Mouse (Mus musculus) forebrain, embryonic 11.5 days (tissue): ENCODE results near the gene Samhd1. TPM values are rescaled to one million over a fixed set of nuclear protein-coding genes. Genes with fewer than 3 reads are reported as not detected.

Source experiments
- ATAC-seq: fragments of 200-750 bp; cut with Nextera tagmentation; replicated peaks from 2 replicates; pipeline ENCODE4 v1.8.0; 2017; ENCODE audit warnings: moderate TSS enrichment; ENCODE audit not compliant: low FRiP score
- DNase-seq: peaks from one replicate; pipeline ENCODE4 v3.0.0-alpha.2; 2017; ENCODE audit warnings: low spot score
- H3K27ac ChIP-seq: fragments of 300-500 bp; sonication (generic); 2 replicates; pipeline ENCODE4 v1.5.1; 2014; ENCODE audit warnings: low read depth, low read length
- H3K27me3 ChIP-seq: fragments of 300-500 bp; sonication (generic); 2 replicates; pipeline ENCODE4 v1.6.1; 2014; ENCODE audit warnings: mild to moderate bottlenecking, low read length, mixed read lengths; ENCODE audit not compliant: control insufficient read depth, insufficient read depth
- H3K36me3 ChIP-seq: fragments of 300-500 bp; sonication (generic); 2 replicates; pipeline ENCODE4 v1.6.1; 2014; ENCODE audit warnings: mild to moderate bottlenecking, low read length, moderate library complexity, mixed read lengths; ENCODE audit not compliant: control insufficient read depth, insufficient read depth
- H3K4me1 ChIP-seq: fragments of 300-500 bp; sonication (generic); replicated peaks from 2 replicates; pipeline ENCODE4 v1.6.1; 2014; ENCODE audit warnings: low read length, mixed read lengths; ENCODE audit not compliant: control insufficient read depth, insufficient read depth
- H3K4me2 ChIP-seq: fragments of 300-500 bp; sonication (generic); 2 replicates; pipeline ENCODE4 v1.6.1; 2014; ENCODE audit warnings: low read depth, mild to moderate bottlenecking, low read length, moderate library complexity, mixed read lengths; ENCODE audit not compliant: severe bottlenecking
- H3K4me3 ChIP-seq: fragments of 300-500 bp; sonication (generic); 2 replicates; pipeline ENCODE4 v1.5.1; 2014; ENCODE audit warnings: low read depth, low read length
- H3K9ac ChIP-seq: fragments of 300-500 bp; sonication (generic); 2 replicates; pipeline ENCODE4 v1.6.1; 2014; ENCODE audit warnings: low read length
- H3K9me3 ChIP-seq: fragments of 300-500 bp; sonication (generic); 2 replicates; pipeline ENCODE4 v1.6.1; 2016; ENCODE audit warnings: low read length, mixed read lengths; ENCODE audit not compliant: control insufficient read depth
- WGBS: fragments of 180-500 bp; shearing (Covaris S2); extraction: QIAGEN DNeasy Blood & Tissue Kit; methylation state at CpG from one replicate; pipeline ENCODE4 v1.1.7; 2014; 5-methylcytosine and 5-hydroxymethylcytosine counted together
- polyA plus RNA-seq: library from polyadenylated mRNA; unstranded; fragments of >200 nt; fragmentation: Nextera tagmentation; extraction: Ambion mirVana; gene quantifications from 2 replicates; pipeline ENCODE4 v1.2.1, GENCODE M21; 2014

Gene Samhd1
- polyA plus RNA-seq, 1 experiment from 2014 or later = 25.6 TPM

DNA sequence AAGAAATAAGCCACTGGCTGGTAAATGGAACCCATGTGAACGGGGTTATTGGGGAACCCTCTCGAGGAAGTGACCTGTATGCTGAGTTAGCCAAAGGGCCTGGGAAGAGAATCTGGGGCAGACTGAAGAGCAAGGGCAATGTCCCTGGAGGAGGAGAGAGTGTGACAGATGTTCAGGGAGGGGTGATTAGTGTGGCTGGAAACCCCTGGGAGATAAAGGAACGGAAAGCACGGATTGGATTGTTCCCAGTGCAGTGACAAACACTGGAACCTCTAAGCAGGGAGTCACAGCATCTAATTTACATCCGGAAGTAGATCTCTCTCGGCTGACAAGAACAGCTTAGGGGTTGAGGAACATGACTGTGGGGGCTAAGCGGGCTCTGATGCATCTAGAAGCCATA is 53.1 kb downstream of the Samhd1 start:
- H3K9ac ChIP-seq = peak overlapping the region; percentile 24; the same call in 1 of the 2 replicates
- 40% methylated on average over 7 of the region's 7 CpGs for WGBS
- no peak overlapping the region for H3K4me2 ChIP-seq
- H3K27ac ChIP-seq = no peak overlapping the region
- no peak overlapping the region for H3K4me3 ChIP-seq
- ATAC-seq = no peak
- H3K4me1 ChIP-seq = peaks cover 4% of the 10 kb centered on the region; the same call in 1 of the 2 replicates
- no peaks in the 10 kb centered on the region for H3K27me3 ChIP-seq
- no peak for DNase-seq
- H3K9me3 ChIP-seq = no peaks in the 10 kb centered on the region
- H3K36me3 ChIP-seq = no peaks in the 10 kb centered on the region

DNA sequence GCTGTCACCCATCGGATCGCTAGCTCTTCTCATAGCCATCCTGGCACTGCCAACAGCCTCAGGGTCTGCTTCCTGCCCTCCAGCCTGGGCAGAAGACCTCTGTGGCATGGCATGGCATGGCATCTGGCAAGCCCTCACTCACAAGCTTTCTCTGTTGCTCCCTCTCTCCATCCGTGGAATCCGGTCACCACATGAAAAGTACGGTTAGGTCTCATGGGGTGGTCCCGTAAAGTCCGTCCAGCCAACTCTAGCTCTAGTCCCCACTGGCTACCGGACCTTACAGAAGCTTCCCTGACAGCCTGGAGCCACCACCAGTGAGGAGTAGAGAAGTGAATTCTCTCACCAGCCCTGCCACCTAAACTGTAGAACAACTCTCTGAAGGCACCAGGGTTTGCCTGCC is 53.7 kb downstream of the Samhd1 start:
- Histone ChIP-seq H3K9ac (no peak overlapping the region), H3K4me1 (peaks cover 9% of the 10 kb centered on the region; the same call in 1 of the 2 replicates), H3K27me3 (no peaks in the 10 kb centered on the region), H3K36me3 (no peaks in the 10 kb centered on the region), H3K9me3 (no peaks in the 10 kb centered on the region), H3K4me3 (no peak overlapping the region), H3K4me2 (no peak overlapping the region), H3K27ac (no peak overlapping the region)
- WGBS = 94% methylated on average over 8 of the region's 8 CpGs
- ATAC-seq = no peak
- DNase-seq = no peak

DNA sequence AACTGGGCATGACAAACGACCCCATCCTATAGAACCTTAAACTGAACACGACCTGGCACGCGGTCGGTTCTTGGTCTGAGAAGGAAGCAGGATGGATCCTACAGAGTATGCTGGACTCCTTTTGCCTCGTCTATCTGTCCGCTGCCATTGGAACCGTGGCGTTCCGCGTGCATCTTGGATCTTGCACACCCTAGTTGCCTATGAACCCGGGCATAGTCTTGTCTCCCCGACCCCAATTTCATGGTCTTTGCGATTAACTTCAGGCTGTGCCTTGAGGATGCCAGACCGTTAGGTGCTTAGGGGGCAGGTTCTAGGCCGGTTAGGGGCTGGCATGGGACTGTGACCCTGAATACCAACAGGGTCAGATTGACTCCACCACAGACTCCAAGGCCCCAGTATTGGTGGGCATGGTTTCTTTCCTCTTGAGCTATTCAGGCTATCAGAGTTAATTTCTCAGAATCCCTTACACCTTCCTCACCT is 55.3 kb downstream of the Samhd1 start:
- 6% methylated on average over 16 of the region's 16 CpGs for WGBS
- Histone ChIP-seq H3K27me3 (no peaks in the 10 kb centered on the region), H3K9me3 (no peaks in the 10 kb centered on the region), H3K36me3 (no peaks in the 10 kb centered on the region), H3K4me2 (peak overlapping the region; percentile 97), H3K27ac (peak overlapping the region; percentile 96), H3K9ac (peak overlapping the region; percentile 96), H3K4me1 (peaks cover 17% of the 10 kb centered on the region; the same call in 1 of the 2 replicates), H3K4me3 (peak overlapping the region; percentile 98)
- ATAC-seq (peak; percentile 4; the same call in 1 of the 2 replicates), DNase-seq (no peak)

DNA sequence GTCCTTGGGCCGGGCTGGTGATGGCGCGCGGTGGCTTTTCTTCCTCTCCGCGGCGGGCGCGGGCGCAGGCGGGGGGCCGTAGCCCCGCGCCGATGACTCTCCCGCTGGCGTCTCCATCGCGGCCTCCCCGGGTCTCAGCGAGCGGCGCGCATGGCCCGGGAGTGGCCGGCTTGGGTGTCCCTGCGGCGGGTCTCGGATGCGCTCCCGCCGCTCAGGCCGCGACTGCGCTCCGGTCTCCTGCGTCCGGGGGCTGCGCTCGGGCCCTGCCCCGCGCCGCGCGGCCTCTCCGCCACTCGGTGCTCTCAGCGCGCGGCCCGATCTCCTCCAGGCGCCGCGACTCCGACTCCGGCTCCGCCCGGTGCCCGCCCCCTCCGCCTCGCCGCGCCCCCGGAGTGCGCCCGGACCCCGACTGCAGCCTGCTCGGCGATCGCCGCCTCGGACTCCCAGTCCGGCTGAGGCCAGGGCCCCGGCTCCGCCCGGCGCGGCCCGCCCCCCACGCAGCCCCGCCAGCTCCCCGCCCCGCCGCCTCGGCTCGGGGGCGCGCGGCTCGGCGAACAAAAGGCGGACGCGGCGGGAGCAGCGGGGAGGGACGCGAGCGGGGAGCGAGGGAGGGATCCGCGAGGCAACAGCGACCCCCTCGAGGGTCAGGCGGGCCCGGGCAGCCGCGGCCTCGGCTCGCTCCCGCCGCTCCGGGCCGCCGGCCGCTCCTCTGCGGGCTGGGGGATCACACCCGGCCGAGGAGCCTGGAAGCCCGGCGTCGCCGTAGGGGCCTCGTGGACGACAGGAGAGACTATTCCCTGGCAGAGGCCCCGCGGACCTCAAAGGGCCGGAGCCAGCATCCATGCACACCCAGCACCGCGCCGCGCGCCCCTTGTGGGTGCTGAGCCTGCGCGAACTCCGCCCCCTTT is 56.0 kb downstream of the Samhd1 start, which contains the start of gene Soga1:
Soga1 (minus strand) TSS at position 462 of the 908 bp plus-strand sequence.
- peak within 1 kb of the TSS; percentile 97 for H3K4me2 ChIP-seq
- DNase-seq (peak; percentile 93), ATAC-seq (peak; percentile 88)
- peak within 1 kb of the TSS; percentile 98 for H3K4me3 ChIP-seq
- no peaks in the 10 kb centered on the region for H3K27me3 ChIP-seq
- H3K9me3 ChIP-seq = no peaks in the 10 kb centered on the region
- under 1% methylated on average over 111 of the region's 136 CpGs for WGBS
- peak within 1 kb of the TSS; percentile 96 for H3K9ac ChIP-seq
- H3K36me3 ChIP-seq = no peaks in the 10 kb centered on the region
- peaks cover 19% of the 10 kb centered on the region; the same call in 1 of the 2 replicates for H3K4me1 ChIP-seq
- peak within 1 kb of the TSS; percentile 96 for H3K27ac ChIP-seq

DNA sequence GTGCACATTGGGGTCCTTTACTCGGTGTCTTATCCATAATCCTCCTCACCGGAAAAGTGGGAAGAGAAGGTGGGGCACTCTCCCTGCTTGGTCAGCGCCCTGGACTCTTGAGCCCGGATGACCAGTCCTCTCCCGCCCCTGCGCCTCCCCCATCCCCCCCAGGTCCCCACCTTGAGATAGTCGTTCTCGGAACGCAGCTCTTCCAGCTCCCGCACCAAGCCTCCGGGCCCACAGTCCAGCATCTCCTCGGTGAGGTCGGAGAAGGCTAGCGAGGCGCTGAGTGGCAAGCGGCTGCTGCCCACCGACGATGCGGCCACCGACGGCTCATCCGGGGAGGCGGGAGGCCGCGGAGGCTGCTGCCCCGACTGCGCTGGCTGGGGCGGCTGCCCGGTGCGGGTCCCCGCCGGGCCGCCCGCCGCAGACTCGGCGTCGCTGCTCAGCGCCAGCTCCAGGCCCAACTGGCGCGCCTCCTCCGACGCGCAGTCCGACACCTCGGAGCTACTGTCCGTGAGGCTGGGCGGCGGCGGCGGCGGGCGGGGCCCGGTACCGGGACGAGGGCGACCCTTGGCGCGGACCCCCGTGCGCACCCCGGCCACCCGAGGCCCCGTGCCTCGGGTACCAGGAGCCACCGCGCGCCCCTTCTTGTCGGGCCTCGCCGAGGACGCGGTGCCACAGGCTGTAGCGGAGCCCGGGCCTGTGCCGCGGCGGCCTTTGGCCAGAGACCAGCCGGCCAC is 56.8 kb downstream of the Samhd1 start:
- peaks cover 19% of the 10 kb centered on the region; the same call in 1 of the 2 replicates for H3K4me1 ChIP-seq
- peak; percentile 64 for DNase-seq
- WGBS = 0% methylated on average over 60 of the region's 79 CpGs

DNA sequence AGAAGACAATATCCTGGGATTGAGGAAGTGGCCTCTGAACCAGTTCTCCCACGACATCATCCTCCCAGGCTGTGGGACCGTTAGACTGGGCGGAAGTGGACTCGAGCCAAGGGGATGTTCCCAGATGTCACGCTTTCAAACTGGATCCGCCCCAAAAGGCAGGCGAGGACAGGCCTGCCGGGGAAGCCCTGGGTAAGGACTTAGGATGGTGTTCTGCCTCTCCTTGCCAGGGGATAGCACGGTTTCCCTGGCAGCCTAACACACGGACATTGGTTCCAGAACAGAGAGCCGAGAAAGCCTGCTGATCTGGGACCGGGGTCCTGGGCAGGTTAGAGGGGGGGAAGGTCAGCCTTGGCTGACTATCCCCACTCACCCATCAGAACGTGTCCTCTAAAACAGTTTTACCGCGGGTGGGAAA is 57.4 kb downstream of the Samhd1 start:
- H3K4me3 ChIP-seq = peak overlapping the region; percentile 98
- no peaks in the 10 kb centered on the region for H3K36me3 ChIP-seq
- H3K9ac ChIP-seq = peak overlapping the region; percentile 96
- H3K4me1 ChIP-seq = peaks cover 21% of the 10 kb centered on the region; the same call in 1 of the 2 replicates
- no peaks in the 10 kb centered on the region for H3K27me3 ChIP-seq
- H3K4me2 ChIP-seq = peak overlapping the region; percentile 97
- H3K9me3 ChIP-seq = no peaks in the 10 kb centered on the region
- DNase-seq (peak; percentile 68), ATAC-seq (no peak)
- 1% methylated on average over 15 of the region's 15 CpGs for WGBS
- no peak overlapping the region for H3K27ac ChIP-seq

More for the DNA sequence above, 56.8 kb downstream of the Samhd1 start:
- Histone ChIP-seq H3K27me3 (no peaks in the 10 kb centered on the region), H3K27ac (peak overlapping the region; percentile 96), H3K9me3 (no peaks in the 10 kb centered on the region), H3K9ac (peak overlapping the region; percentile 96), H3K36me3 (no peaks in the 10 kb centered on the region), H3K4me2 (peak overlapping the region; percentile 97), H3K4me3 (peak overlapping the region; percentile 98)
- peak; percentile 26 for ATAC-seq

DNA sequence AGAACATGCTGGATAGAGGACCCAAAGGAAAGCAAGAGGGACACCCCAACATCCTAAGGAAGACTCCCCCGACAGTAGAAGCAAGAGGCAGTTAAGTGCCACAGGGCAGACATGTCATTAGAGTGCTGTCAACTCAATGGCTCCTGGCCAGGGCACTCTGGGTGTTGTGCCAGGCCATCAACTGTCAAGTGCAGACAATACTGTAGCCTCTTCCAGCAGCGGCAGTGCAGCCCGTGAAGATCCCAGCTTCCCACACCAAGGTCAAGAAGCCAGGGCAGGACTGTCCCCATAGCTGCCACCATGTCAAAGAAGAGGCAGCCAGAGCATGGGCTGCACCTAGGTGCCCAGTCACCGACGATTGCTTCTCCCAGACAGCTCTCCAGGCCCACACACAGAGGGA is 57.9 kb downstream of the Samhd1 start:
- H3K4me3 ChIP-seq = peak overlapping the region; percentile 98
- no peaks in the 10 kb centered on the region for H3K27me3 ChIP-seq
- DNase-seq (no peak), ATAC-seq (no peak)
- H3K9ac ChIP-seq = peak overlapping the region; percentile 96
- no peaks in the 10 kb centered on the region for H3K36me3 ChIP-seq
- H3K4me2 ChIP-seq = peak overlapping the region; percentile 97
- 37% methylated on average over 5 of the region's 5 CpGs for WGBS
- peaks cover 21% of the 10 kb centered on the region; the same call in 1 of the 2 replicates for H3K4me1 ChIP-seq
- H3K9me3 ChIP-seq = no peaks in the 10 kb centered on the region
- no peak overlapping the region for H3K27ac ChIP-seq

DNA sequence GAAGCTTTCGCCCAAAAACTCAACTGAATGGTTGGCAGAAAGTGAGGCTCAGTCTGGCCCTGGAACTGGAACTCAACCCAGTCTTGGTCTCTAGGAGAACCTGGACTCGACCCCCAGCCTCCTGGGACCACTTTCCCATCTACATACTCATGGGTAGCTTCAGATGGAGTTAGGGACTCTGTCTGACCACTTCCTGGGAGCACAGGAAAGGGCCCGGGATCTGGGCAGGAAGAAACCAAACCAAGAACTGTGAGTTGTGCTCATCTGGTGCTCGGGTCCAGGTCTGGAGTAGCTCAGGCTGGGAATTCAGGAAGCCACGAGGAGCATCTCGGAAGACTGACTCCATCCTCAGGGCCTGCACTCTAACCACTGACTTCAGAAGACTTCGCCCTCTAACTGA is 58.5 kb downstream of the Samhd1 start:
- Histone ChIP-seq H3K27ac (no peak overlapping the region), H3K4me3 (peak overlapping the region; percentile 98; the same call in 1 of the 2 replicates), H3K27me3 (no peaks in the 10 kb centered on the region), H3K4me2 (peak overlapping the region; percentile 97; the same call in 1 of the 2 replicates), H3K4me1 (peaks cover 23% of the 10 kb centered on the region; the same call in 1 of the 2 replicates), H3K9me3 (no peaks in the 10 kb centered on the region), H3K36me3 (no peaks in the 10 kb centered on the region), H3K9ac (no peak overlapping the region)
- ATAC-seq (no peak), DNase-seq (no peak)
- 93% methylated on average over 7 of the region's 7 CpGs for WGBS
